Mouse (Mus musculus) embryonic fibroblast, embryonic 13.5 days (primary cell): ENCODE data around the gene Fmr1. TPM values are rescaled to one million over a fixed set of nuclear protein-coding genes. Genes with fewer than 3 reads are reported as not detected.
"Not testable (repeated sequence)": the region's sequence is repeated elsewhere in the genome, so short reads cannot be mapped to it uniquely, and the experiment has no call there.

Source experiments
- H3K27ac ChIP-seq: 2 replicates; pipeline ENCODE4 v1.5.1; 2012; ENCODE audit warnings: low read length, control low read depth, inconsistent platforms; ENCODE audit not compliant: insufficient read depth
- H3K4me1 ChIP-seq: 2 replicates; pipeline ENCODE4 v1.6.1; 2011; ENCODE audit warnings: low read length; ENCODE audit not compliant: control insufficient read depth, insufficient read depth
- H3K4me3 ChIP-seq: 2 replicates; pipeline ENCODE4 v1.5.1; 2011; ENCODE audit warnings: mild to moderate bottlenecking, control low read depth, low read length; ENCODE audit not compliant: insufficient read depth
- CTCF ChIP-seq: IDR thresholded peaks from 2 replicates; pipeline ENCODE4 v1.5.1; 2011; ENCODE audit warnings: mild to moderate bottlenecking, control low read depth, low read length, moderate library complexity, borderline replicate concordance; ENCODE audit not compliant: insufficient read depth
- POLR2A ChIP-seq: IDR thresholded peaks from 2 replicates; pipeline ENCODE4 v1.6.1; 2011; ENCODE audit warnings: low read depth, mild to moderate bottlenecking, control low read depth, low read length, moderate library complexity
- polyA plus RNA-seq: library from polyadenylated mRNA; stranded (reverse); fragments of >200 nt; gene quantifications from 2 replicates; pipeline ENCODE4 v1.2.4, GENCODE M21; 2011; ENCODE audit warnings: low read depth; ENCODE audit not compliant: missing spikeins, insufficient read length

Gene Fmr1
- polyA plus RNA-seq: 76.7 and 107 TPM in 2 replicates

DNA sequence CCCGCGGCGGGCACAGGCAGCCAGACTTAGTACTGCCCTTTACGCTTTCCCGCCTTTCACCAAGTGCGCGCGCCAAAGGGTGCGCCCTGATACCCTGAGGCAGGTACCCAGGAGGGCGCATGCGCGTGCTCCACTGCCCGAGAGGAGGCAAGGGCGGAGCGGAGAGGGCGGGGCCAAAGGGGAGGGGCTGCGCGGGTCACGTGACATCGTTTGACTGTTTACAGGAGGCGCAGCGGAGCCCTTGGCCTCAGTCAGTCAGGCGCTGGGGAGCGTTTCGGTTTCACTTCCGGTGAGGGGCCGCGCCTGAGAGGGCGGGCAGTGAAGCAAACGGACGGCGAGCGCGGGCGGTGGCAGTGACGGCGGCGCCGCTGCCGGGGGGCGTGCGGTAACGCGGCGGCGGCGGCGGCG lies at the start of gene Fmr1:
Gene Fmr1, plus strand, starts transcription at position 209 of the 408 bp plus-strand sequence.
- Histone ChIP-seq H3K4me1 (no peaks in the 10 kb centered on the region), H3K4me3 (peak within 1 kb of the TSS; percentile 70), H3K27ac (peak within 1 kb of the TSS; percentile 83)
- TF ChIP-seq CTCF (no peak), POLR2A (peak; percentile 86)

GRCm38 (mm10) chrX:68641603-68642002 lies 36.7 kb upstream of the Fmr1 start:
- no peak overlapping the region for H3K27ac ChIP-seq
- no peak overlapping the region for H3K4me3 ChIP-seq
- no peak for TF ChIP-seq CTCF
- H3K4me1 ChIP-seq: 0 out of 2 replicates have a peak, but pooled peaks cover 3% of the 10 kb centered on the region

DNA sequence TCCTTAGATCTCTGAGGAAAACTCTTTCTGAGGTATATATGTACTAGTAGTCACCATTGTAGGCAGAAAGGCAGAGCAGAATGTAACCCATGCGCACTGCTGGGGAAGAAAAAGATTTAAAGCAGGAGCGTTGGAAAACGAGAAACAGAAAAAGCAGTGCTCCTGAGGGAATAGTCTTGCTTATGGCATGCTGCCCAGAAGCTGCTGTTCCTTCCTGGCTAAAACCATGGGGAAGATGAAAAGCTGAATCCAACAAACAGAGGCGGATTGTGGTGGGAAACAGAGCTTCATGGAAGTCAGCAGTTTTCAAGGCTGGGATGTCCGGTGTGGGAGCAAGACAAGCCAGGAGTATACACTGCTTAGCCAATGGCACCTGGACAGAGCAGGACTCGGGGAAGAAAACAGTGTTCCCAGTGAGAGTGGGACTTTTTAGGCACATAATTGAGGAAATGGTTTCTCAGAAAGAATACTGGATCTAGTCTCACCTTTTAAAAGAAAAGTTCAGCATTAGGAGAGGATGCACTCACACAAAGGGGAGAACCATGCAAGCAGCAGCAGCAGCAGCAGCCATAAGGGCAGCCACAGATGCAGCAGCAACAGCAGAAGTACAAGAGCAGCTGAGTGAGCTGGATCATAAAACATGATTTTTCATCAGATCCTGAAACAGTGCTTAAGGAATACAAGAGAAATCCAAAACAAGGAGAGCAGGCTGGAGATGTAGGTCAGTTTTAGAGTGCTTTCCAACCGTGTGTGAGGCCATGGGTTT lies 33.0 kb upstream of the Fmr1 start:
- Histone ChIP-seq H3K4me1 (0 out of 2 replicates have a peak, but pooled peaks cover 3% of the 10 kb centered on the region), H3K4me3 (no peak overlapping the region), H3K27ac (no peak overlapping the region)
- no peak for TF ChIP-seq POLR2A
- no peak for TF ChIP-seq CTCF

GRCm38 (mm10) chrX:68677508-68677907 lies 833 bp upstream of the Fmr1 start:
- TF ChIP-seq POLR2A (no peak), CTCF (no peak)
- Histone ChIP-seq H3K4me1 (no peaks in the 10 kb centered on the region), H3K27ac (no peak overlapping the region), H3K4me3 (no peak overlapping the region)

DNA sequence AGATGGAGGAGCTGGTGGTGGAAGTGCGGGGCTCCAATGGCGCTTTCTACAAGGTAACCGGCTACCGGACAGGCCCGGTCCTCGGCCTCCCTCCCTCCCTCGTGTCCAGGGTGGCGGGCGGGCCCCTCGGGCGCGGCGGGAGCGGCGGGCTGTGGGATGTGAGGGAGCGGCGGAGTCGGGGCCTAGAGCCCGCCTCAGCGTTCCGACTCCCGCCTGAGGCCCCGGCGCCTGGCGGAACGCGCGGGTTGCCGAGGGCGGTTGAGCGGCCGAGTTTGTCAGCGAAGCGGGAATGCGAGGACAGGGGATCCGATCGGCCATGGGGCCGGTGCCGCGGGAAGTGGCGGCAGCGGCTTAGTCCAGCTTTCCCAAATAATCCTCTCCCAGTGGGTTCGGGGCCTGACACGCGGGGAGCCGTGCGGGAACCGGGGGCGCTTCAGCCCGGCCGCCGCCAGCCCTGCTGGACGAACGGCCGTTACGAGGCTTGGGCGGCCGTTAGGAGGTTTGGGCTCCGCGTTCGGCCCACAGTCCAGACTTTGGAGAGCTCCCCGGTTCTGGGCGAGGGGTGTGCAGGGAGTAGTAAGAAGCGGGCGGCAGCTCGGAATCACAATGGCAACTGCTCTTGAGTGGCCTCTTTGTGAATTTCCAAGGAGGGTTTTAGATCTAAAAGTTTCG lies 610 bp downstream of the Fmr1 start:
- Histone ChIP-seq H3K4me3 (peak overlapping the region; percentile 70), H3K27ac (peak overlapping the region; percentile 83), H3K4me1 (no peaks in the 10 kb centered on the region)
- TF ChIP-seq POLR2A (no peak), CTCF (no peak)

DNA sequence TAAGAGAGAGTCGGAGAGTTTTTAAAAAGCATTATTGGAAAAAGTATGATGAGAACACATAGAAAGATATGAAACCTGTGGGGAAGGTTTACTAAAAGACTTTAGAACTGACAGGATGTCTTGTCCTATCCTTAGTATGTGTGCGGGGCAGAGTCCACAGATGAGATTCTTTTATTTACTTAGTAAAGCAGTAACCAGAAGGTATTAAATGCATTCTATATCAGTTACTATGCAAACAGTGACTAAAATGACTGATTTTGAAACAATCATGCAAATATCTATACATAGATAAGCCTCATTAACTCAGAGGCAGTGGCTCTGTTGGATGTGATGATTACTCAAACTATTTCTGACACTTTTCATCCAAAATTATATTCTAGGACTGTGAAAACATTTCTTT lies 6.4 kb downstream of the Fmr1 start:
- no peak overlapping the region for H3K4me3 ChIP-seq
- no peaks in the 10 kb centered on the region for H3K4me1 ChIP-seq
- no peak overlapping the region for H3K27ac ChIP-seq
- TF ChIP-seq CTCF: no peak
- no peak for TF ChIP-seq POLR2A

GRCm38 (mm10) chrX:68691936-68692335 lies 13.6 kb downstream of the Fmr1 start:
- H3K27ac ChIP-seq, H3K4me3 ChIP-seq, H3K4me1 ChIP-seq: not testable (repeated sequence)

DNA sequence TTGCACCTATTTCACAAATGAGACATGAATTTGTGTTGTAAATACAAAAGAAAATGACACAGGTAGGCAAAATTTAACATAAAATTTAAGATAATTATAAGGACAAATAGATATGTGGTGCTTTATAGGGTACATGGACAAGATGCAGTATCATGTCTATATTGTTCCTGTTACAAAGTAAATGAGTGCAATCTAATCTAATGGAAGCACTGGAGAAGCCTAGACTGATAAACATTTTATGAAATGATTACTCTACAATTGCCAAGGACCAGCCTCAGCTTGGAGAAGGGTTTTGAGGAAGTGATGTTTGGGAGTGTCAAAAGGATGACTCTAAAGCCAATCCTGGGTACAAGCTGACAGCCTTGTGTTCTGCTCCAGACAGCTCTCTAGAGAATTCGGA lies 58.6 kb downstream of the Fmr1 start:
- TF ChIP-seq CTCF: no peak
- TF ChIP-seq POLR2A: no peak
- Histone ChIP-seq H3K4me1 (no peaks in the 10 kb centered on the region), H3K4me3 (no peak overlapping the region)

GRCm38 (mm10) chrX:68740088-68740487 lies 61.7 kb downstream of the Fmr1 start:
- Histone ChIP-seq H3K4me1 (no peaks in the 10 kb centered on the region), H3K4me3 (no peak overlapping the region), H3K27ac (no peak overlapping the region)
- TF ChIP-seq POLR2A (no peak), CTCF (no peak)

More for the DNA sequence above, 58.6 kb downstream of the Fmr1 start:
- H3K27ac ChIP-seq: no peak overlapping the region

- no peak within 1 kb of the TSS for H3K27ac ChIP-seq
- H3K4me1 ChIP-seq: no peaks in the 10 kb centered on the region
- no peak for TF ChIP-seq POLR2A
- no peak for TF ChIP-seq CTCF
- no peak within 1 kb of the TSS for H3K4me3 ChIP-seq
Measured at GRCm38 (mm10) chrX:68761606-68762005, 83.3 kb downstream of the Fmr1 start, which contains the start of gene Fmr1nb. Gene Fmr1nb (plus strand): TSS chrX:68761839.

Other genes starting within 250 kb of the Fmr1 start
- not detected in 2 replicates for gene Fmr1nb, start 83.3 kb downstream of the Fmr1 start, polyA plus RNA-seq
- 15.1 and 16.1 TPM in 2 replicates for gene Gm14698, start 142.6 kb downstream of the Fmr1 start, polyA plus RNA-seq
- not detected in 2 replicates for gene Gm6812, start 214.5 kb downstream of the Fmr1 start, polyA plus RNA-seq